Mouse (Mus musculus) embryonic facial prominence, embryonic 14.5 days (tissue): ENCODE results near the gene Nsmce4a. TPM values are rescaled to one million over a fixed set of nuclear protein-coding genes. Genes with fewer than 3 reads are reported as not detected.

ENCODE experiments used
- polyA plus RNA-seq: library from polyadenylated mRNA; unstranded; fragments of >200 nt; fragmentation: Nextera tagmentation; extraction: Ambion mirVana; gene quantifications from 2 replicates; pipeline ENCODE4 v1.2.1, GENCODE M21; 2014

The Nsmce4a gene
- polyA plus RNA-seq, 1 experiment from 2014 or later = 142 TPM

Other genes with a start within 250 kb of the Nsmce4a start
- gene Ate1, start 52.7 kb downstream of the Nsmce4a start, polyA plus RNA-seq = 57.9 and 60.4 TPM in 2 replicates
- 42.2 and 44.4 TPM in 2 replicates for gene Tacc2, start 4.3 kb upstream of the Nsmce4a start, polyA plus RNA-seq
- gene Btbd16, start 201.0 kb upstream of the Nsmce4a start, polyA plus RNA-seq = not detected in 2 replicates